Mouse (Mus musculus) cerebellum, adult (tissue): ENCODE data around the gene Acta1.

Experiments
- ATAC-seq: cut with Nextera tagmentation; 2 replicates; pipeline ENCODE4 v1.9.2; 2017; ENCODE audit warnings: mild to moderate bottlenecking, moderate library complexity, mixed read lengths; ENCODE audit not compliant: insufficient number of reproducible peaks, low FRiP score, low TSS enrichment

Acta1 gene

DNA sequence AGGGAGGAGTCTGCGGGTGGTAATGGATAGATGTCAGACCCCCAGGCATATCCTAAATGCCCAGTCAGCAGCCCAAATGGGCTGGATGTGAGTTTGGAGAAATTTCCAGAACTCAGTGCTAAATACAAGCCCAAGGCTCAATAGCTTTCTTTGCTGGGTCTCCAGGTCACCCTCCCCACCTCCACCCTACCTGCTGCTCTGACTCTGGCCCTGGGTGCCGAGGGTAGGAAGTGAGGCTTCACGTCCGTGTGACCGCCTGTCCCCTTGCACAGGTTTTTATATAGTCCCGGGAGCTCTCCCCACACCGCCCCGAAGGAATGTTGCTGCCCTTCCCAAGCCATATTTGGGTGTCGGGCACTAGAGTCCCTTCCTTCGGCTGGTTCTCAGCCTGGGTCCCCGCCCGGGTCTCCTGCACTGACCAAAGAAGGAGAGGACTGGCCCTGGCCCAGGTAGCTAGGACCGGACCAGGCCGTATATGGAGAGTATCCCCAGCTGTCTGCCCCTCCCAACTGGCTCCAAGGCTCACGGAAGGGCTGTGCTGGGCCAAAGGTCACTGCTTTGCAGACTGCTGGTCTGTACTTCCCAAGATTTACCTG, at the start of gene Acta1:
Gene Acta1, minus strand, starts transcription at position 250 of the 596 bp plus-strand sequence.
- no peak for ATAC-seq

DNA sequence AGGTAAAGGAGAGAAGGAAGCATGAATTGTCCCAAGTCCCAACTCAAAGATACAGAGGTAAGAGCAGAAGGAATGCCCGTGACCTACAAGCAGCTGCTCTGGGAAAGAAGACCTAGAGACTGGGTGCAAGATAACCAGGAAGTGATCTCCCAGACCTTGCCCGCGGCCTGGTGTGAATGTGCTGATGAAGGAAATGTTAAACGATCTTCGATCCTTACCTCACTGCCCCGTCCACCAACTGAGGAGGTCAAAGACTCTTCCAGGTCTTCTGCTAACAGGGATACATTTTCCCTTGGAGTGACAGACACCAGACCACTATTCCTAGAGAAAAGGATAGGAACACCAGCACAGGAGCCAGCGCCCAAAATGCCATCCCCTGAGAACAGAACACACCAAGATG, 34.5 kb upstream of the Acta1 start:
- no peak for ATAC-seq

DNA sequence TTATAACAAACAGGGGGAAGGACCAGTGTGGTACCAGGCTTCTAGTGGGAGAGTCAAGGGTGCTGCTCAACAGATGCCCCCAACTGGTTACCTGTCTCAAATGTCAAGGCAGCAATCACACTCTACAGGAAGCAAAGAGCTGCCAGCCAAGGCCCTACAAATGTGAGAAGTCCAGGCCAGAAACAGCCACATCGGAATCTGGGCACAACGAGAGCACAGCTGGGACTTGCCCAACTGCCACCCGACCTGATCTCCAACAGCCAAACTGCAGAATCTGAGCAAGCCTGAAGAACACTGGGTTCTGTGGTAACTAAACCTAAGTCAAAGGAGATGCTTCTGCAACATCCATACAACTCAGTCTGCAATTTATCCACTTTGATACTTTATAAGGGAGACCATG, 31.1 kb upstream of the Acta1 start:
- no peak for ATAC-seq

DNA sequence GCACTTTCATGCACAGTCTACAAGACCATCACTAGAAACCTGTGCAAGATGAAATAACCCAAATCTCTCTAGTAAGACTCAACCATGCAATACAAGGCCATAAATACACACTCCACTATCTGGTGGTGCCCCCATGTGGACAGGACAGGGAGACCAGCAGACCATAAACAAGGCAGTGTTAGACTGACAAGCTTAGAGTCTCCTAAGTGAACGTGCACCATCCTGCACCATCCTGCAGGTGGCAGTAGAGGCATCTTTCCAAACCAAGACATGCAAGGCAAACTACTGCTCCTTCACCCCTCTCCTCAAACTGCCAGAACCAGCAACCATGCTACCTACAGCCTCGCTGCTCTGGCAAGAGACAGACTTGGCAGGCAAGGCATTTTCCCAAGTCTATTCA, 30.2 kb upstream of the Acta1 start:
- peak; percentile 91 for ATAC-seq

DNA sequence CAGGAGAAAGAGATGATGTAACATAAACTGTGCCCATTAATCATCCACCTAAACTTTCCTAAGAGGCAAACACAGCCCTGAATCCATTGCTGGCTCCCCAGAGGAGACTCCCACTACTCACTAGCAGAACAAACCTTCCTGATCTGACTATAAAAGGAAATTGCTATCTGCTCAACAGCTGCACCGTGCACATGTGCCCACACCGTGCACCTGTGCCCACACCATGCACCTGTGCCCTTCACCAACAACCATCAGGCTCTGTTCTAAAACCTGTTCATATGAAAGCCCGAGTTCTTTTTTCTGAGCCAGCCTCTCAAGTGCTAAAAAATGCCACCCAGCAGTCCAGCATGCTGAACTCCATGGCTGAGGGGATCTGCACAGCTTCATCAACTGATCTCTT, 20.1 kb upstream of the Acta1 start:
- no peak for ATAC-seq

DNA sequence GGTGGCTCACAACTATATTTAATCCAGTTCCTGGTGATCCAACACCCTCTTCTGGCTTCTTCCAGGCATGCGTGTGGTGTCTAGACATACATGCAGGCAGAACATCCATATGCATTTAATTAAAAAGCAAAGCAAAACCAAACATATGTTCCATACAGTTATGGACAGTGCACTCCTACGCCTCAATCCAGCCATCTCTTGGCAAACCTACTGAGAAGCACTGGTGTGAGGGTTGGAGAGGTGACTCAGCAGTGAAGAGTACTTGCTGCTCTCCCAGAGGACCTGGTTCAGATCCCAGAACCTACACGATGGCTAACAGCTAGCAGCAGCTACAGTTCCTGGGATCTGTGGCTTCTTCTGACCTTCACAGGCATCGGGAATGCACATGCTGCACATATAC, 17.7 kb upstream of the Acta1 start:
- ATAC-seq: no peak

DNA sequence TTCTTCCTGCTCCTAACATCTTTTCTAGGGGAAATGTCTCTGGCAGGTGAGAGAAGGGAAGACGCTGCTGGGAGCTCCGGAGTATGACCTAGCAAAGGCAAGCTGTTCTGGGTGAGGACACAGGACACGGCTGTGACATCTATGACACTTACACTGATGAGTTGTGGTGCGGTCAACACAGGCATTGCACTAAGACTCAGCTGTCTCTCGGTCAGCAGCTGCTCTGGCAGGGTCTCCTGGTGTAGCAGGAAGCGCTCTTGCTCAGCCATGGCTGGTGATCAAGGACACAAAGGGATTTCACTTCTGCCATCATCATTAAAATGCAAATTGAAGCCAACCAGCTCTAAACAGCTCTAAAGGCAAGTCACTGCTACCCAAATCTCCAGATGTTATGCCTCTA, 13.1 kb upstream of the Acta1 start:
- ATAC-seq: no peak

DNA sequence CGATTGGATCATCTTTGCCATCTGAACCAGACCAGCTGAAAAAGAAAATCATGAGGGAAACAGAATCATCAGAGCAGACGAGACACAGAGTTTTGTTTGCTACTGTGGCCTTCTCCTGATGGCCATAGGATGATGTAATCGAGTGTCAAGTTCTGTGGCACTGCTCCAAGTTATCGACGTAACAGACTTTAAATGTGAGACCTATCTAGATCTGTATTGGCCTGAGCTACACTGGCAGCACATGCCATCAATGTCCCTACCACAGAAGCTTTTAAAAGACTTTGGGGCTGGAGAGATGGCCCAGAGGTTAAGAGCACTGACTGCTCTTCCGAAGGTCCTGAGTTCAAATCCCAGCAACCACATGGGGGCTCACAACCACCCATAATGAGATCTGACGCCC, 8.1 kb upstream of the Acta1 start:
- no peak for ATAC-seq

DNA sequence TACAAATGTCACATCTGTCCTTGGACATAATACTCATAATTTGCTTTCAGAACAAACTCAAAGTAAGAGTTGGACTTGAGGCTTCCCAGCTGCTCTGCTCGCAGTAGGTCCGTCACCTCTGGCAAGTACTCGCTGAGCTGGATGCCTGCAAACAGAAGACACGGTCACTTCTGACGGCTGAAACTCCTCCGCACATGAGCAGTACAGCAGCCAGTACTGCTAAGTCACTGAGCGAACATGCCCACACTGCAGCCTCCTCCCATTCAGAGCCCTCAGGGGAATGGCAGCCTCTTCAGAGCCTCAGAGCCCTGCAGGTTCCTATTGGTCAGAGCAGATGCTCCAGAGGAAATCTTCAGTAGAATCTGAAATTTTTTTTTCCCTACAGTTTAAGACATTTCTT, 4.8 kb upstream of the Acta1 start:
- ATAC-seq: no peak

DNA sequence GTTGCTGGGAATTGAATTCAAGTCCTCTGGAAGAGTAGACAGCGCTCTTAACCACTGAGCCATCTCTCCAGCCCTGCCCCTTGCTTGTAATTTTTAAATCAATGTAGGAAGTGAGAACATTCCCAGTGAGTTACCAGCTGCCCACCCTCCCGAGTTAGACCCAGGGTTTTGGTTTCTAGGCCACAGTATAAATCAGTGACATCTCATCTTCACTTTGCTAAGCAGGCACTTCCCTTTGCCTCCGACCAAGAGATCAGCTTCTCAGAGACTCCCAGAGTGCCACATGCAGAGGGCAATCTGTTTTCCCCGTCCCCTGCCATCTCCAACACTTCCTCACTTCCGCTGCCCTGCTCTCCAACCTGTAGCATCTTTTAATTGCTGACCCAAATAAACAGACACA, 4.0 kb upstream of the Acta1 start:
- no peak for ATAC-seq

DNA sequence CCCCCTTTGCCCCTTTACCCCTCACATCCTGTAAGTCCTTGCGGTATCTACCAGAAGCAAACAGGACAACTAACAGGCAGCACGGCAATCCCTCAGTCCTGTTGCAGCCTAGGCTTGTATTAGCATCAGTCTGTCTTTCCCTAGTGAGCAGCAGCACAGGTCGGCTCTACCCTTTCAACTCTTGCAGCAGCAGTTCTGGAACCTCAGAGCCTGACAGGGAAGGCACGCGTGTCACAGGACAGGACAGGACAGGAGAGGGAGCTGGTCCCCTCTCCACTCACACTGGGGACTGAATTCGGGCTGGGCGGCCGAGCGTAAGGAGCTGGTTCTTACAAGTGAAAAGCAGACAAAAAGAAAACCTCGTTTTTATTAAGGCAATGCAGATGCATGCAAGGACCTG, 2.2 kb upstream of the Acta1 start:
- no peak for ATAC-seq

DNA sequence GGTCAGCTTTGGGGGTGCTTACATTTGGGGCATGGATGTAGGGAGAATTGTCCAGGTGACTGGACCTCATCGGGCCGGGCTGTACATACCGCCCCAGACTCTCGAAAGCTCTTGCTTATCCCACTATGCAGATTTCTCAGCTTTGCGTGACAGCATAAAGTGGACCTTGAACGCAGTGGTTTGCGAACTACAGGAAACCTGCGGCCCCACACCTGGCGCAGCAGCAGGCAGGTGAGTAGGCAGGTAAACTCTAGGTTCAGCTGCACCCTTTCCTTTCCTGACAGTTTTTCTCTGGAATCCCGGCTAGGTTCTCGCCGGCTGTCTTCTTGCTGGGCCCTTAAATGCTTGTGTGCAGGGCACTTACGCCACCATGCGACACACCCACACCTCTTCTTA, 1.8 kb upstream of the Acta1 start:
- ATAC-seq: no peak

DNA sequence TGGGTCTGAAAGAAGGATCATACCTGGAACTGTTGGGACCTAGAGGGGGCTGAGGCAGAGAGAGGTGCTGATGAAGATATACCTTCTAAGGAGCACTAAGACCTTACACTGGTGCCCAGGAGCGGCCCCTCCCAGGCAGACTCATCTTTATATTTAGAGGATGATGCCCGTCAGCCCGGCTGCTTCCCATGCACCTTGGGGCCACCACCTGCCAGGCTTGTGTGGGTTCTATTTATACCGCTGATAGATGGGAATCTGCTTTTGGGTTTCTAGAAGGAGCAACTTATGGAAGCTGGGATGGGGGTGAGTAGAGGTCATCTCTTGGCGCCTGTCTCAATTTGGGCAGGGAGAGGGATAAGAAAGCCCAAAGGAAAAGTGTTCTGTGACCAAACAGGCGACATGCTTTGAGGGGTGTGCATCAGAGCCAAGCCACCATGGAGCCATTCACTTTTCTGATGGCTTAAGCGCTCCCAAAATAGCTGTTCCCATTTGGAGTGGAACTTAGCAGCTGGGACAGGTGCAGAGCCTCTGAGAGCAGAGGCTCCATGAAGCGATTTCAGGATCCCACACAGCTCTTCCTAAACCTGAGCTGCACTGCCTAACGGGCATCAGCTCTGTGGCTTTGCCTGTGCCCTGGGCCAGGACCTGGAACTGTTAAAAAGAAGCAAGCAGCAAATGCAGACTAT, 1.3 kb upstream of the Acta1 start:
- no peak for ATAC-seq

DNA sequence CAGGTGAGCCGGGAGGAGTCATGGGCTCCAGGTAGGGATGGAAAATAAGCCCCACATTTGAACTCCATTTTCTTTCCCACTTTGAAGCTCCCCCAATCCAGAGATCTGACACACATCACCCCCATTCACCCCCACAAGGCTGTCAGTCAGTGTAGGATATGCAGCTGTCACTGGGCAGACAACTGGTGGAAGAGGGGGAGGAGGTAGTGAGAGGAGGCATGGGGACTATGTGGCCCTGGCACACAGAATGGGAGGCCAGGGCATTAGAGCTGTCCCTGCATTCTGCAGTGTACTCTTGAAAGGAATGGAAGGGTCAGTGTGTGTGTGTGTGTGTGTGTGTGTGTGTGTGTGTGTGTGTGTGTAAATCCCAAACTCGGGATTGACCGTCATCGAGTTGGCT, 679 bp upstream of the Acta1 start:
- ATAC-seq: no peak

DNA sequence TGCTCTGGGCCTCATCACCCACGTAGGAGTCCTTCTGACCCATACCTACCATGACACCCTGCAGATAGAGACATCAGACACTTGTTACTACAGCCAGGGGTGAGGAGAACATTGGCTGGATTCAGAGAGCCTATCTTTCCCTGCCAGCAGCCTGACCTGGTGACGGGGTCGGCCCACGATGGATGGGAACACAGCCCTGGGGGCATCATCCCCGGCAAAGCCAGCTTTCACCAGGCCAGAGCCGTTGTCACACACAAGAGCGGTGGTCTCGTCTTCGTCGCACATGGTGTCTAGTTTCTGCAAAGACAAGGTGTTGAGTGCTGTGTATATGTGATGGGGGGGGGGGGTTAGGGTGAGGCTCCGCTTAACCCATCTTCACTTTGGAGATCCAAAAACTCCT, 1.1 kb downstream of the Acta1 start:
- ATAC-seq: no peak

DNA sequence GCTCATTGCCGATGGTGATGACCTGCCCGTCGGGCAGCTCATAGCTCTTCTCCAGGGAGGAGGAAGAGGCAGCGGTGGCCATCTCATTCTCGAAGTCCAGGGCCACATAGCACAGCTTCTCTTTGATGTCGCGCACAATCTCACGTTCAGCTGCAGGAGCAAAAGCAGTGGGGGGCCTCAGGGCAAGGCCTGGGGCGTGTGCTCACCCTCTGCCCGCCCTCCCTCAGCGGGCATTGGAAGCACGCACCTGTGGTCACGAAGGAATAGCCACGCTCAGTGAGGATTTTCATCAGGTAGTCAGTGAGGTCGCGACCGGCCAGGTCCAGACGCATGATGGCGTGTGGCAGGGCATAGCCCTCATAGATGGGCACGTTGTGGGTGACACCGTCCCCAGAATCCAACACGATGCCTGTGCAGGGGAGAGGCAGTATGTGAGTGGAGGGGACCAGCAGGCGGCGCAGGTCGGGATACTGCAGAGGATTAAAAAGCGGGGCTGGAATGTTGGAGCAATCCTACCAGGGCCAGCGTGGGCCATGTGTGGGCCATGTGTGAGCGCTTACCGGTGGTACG, 1.9 kb downstream of the Acta1 start:
- no peak for ATAC-seq

DNA sequence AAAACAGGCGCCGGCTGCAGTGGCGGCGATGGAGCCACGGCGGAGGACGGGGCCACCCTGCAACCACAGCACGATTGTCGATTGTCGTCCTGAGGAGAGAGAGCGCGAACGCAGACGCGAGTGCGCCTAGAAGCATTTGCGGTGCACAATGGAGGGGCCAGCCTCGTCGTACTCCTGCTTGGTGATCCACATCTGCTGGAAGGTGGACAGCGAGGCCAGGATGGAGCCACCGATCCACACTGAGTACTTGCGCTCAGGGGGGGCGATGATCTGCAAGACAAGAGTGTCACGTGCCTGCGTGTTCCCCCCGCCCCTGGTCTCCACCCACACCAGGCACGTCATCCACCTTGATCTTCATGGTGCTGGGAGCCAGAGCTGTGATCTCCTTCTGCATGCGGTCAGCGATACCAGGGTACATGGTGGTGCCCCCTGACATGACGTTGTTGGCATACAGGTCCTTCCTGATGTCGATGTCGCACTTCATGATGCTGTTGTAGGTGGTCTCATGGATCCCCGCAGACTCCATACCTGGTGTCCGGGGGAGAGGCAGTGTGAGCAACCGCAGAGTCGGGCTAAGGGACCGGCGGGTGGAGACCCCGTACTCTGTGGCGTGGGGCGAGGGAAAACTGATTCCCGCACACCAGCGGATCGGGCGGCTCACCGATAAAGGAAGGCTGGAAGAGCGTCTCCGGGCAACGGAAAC, 2.5 kb downstream of the Acta1 start:
- ATAC-seq: peak; percentile 77

DNA sequence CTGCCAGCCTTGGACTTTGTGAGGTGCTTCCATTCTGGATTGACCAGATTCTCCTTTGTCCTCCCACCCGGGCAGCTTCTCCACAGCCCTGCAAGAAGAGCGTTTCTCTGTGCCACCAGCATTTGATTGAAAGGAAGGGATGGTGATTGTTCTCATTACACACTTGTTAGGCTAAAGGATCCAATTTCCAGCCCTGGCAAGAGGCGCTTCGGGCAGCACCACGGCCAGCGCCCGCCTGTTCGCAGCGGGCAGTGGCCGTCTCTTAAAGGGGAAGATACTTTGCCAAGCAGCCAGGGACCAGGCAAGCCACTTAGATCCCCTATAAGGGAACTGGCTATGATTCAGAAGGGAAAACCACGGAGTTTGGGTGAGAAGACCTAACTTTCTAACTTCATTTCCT, 3.3 kb downstream of the Acta1 start:
- ATAC-seq: peak; percentile 23; the same call in 1 of the 2 replicates

DNA sequence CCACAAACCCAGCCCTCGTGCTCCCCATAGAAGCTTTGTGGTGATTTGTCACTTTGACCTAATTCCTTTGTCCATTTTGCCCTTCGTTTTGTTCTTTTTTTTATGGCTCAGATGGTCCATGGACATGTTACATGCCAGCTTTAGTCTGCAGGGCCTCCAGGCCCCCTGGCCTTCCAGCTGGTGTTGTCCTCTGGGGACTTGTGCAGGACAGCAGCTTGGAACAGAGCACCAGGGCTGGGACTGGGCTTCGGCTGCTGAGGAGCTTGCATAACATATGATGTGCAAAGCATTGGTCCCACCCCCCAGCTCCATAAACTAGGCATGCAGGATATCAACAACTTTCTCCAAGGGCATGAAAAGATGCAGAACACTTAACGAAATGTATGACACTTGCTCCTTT, 4.8 kb downstream of the Acta1 start:
- ATAC-seq: no peak

DNA sequence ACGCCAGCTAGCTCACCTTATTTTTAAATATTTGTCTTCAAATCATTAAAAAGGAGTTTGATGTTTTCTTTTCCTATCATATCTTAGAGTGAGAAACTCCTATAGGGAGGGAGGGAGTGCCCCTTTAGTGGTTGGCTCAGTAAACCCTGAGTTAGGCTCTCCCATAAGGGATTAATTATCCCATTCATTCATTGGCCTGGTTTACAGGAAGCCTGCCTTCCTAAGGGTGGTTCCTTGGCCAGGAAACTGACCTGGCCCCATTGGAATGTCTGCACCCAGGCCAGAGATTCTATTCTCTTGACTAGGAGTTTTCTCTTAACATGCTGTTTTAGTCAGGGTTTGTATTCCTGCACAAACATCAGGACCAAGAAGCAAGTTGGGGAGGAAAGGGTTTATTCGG, 6.6 kb downstream of the Acta1 start:
- ATAC-seq: no peak

DNA sequence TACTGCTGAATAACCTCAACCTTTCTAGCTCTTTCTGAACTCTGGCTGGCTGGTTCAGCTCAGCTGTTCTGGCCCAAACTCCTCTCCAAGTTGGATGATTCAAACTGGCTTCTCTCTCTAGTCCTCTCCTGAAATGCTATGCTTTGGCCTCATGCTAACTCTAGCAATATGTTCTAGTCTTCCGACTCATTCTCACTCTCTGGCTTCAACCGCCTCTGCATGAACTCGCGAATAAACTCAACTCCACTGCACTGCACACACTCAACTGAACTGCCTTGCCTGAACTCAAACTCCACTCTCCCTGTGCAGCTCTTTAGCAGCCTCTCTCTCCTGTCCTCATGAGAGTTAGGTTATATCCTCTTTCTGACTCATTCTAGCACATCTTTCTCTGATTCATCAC, 7.4 kb downstream of the Acta1 start:
- no peak for ATAC-seq
